Mouse (Mus musculus) bone marrow macrophage, adult 2 months (primary cell): Measurements from ENCODE around the gene Gm11985.
A peak's percentile ranks its signal among the peaks of the same experiment; 100 is the strongest.

Experiments used
- CTCF ChIP-seq: IDR thresholded peaks from 2 replicates; pipeline ENCODE4 v1.5.1; 2012; ENCODE audit warnings: low read depth, mild to moderate bottlenecking, low read length, moderate library complexity
- POLR2A ChIP-seq: IDR thresholded peaks from 2 replicates; pipeline ENCODE4 v1.6.1; 2012; ENCODE audit warnings: mild to moderate bottlenecking, low read depth, low read length, borderline replicate concordance

GRCm38 (mm10) chr11:7215703-7216102 lies 27.3 kb upstream of the Gm11985 start:
- TF ChIP-seq POLR2A (no peak), CTCF (peak; percentile 72)
